Mouse (Mus musculus) macrophage (primary cell): ENCODE results near the gene Adipor2. TPM values are rescaled to one million over a fixed set of nuclear protein-coding genes. Genes with fewer than 3 reads are reported as not detected.
A peak's percentile ranks its signal among the peaks of the same experiment; 100 is the strongest.

ENCODE experiments used
- H3K27ac ChIP-seq: fragments of 350-480 bp; formaldehyde crosslinking; 2 replicates; pipeline ENCODE4 v1.9.0; 2021
- H3K36me3 ChIP-seq: fragments of 350-480 bp; formaldehyde crosslinking; 2 replicates; pipeline ENCODE4 v1.9.0; 2021; ENCODE audit errors: inconsistent target
- H3K4me3 ChIP-seq: fragments of 350-480 bp; formaldehyde crosslinking; 2 replicates; pipeline ENCODE4 v1.9.0; 2021; ENCODE audit errors: inconsistent target
- H3K79me2 ChIP-seq: fragments of 350-480 bp; formaldehyde crosslinking; 2 replicates; pipeline ENCODE4 v1.9.0; 2021; ENCODE audit errors: inconsistent target
- WGBS: methylation state at CpG from one replicate; pipeline ENCODE4 v1.1.7; 2026; ENCODE audit warnings: inconsistent platforms; ENCODE audit not compliant: missing documents; 5-methylcytosine and 5-hydroxymethylcytosine counted together
- polyA plus RNA-seq: library from polyadenylated mRNA; stranded (reverse); fragments of 250-400 nt; gene quantifications from 3 replicates; pipeline ENCODE4 v1.2.4, GENCODE M21; 2018; ENCODE audit warnings: inconsistent platforms

Gene Adipor2
- polyA plus RNA-seq, 1 experiment from 2014 or later, result 38.1 TPM

DNA sequence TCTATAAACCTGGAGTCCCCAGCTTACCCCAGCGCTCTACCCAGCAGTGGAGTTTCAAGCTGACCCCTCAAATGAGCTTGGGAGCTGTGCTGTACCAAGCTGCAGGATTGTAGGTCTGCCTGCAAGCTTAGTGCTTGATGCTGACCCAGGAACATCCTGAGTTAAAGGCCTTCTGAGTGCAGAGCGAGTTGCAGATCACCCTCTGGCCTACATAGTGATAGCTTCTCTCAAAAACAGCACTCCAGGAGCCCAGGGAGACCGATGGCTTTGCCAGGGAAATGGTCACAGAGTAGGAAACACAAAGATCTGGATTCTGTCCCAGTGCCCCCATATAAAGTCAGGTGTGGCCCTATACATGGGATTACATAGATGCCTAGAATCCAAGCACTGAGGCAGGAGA is 6.0 kb downstream of the Adipor2 start:
- WGBS, result 100% methylated on average over 3 of the region's 3 CpGs
- no peaks in the 10 kb centered on the region for H3K36me3 ChIP-seq
- H3K27ac ChIP-seq, result no peak overlapping the region
- no peak overlapping the region for H3K4me3 ChIP-seq
- no peaks in the 10 kb centered on the region for H3K79me2 ChIP-seq

DNA sequence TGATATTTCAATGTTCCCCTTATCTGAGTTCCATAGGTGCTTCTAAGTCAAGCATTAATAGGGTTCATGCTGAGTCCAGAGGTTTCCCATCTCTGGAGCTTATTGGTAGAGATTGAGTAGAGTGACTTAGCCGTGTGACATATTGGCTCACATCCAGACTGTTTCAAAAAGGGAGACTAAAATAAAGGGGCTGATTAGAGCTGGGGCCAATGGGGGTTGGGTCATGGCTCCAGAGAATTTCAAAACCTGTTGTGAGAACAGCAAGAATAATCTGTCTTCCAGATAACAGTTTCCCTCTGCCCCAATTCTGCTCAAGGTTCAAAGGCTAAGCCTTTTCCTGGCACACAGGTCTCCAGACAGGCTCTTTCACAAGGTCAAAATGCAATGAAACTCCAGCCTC is 7.7 kb downstream of the Adipor2 start:
- Histone ChIP-seq H3K36me3 (no peaks in the 10 kb centered on the region), H3K79me2 (no peaks in the 10 kb centered on the region), H3K4me3 (no peak overlapping the region), H3K27ac (no peak overlapping the region)
- 63% methylated on average over 1 of the region's 1 CpGs for WGBS

DNA sequence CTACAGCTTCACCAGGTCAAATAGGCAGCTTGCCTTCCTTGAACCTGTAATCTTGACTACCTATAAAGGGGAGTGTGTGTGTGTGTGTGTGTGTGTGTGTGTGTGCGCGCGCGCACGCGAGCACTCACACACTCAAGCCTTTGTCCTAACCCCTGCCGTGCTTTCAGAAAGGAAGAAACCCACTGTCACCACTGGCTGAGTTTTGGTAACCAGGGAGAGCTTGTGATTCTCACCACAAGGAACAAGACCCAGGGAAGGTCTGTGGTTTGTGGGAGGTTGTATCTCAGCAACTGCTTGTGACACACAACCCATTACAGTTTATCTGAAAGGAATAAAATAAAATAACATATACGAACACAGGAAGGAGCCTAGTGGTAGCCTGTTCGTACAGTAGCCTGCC is 8.9 kb downstream of the Adipor2 start:
- H3K36me3 ChIP-seq, result no peaks in the 10 kb centered on the region
- no peak overlapping the region for H3K4me3 ChIP-seq
- 23% methylated on average over 9 of the region's 9 CpGs for WGBS
- H3K27ac ChIP-seq, result no peak overlapping the region
- no peaks in the 10 kb centered on the region for H3K79me2 ChIP-seq

DNA sequence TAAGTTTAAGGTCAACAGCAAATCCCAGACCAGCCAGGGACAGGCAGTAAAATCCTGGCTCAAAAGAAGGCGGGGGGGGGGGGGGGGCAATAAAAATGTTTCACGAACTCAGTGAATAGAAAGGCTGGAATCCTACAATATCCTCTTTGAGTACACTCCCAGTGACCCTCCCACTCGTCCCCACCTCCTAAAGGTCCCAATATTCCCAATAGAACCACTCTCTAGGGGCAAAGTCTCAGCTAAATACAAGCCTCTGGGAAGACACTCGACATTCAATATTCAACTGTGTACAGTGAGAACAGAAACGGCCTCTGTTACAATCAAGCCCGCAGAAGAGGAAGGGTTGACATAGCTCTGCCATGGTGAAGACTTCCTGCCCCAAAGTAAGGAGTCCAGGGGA is 9.7 kb downstream of the Adipor2 start:
- H3K79me2 ChIP-seq, result no peaks in the 10 kb centered on the region
- no peak overlapping the region for H3K27ac ChIP-seq
- H3K36me3 ChIP-seq, result no peaks in the 10 kb centered on the region
- no peak overlapping the region for H3K4me3 ChIP-seq
- WGBS, result 34% methylated on average over 6 of the region's 6 CpGs

DNA sequence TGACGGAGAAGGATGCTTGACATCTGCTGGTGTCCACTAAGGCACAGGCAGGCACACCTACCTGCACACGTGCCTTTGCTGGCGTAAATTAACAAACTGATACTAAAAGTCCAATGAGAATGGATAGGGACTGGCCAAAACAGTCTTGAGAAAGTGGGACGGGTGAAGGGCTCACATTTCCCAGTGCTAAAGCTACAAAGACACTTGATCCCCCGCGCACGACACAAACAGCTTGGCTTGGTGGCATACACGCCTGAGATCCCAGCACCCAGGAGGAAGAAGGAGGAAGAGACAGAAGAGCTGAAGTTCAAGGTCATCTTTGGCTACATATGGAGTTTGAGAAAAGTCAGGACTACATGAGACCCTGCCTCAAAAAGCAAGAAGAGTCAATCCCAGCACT is 11.0 kb downstream of the Adipor2 start:
- 94% methylated on average over 8 of the region's 8 CpGs for WGBS

DNA sequence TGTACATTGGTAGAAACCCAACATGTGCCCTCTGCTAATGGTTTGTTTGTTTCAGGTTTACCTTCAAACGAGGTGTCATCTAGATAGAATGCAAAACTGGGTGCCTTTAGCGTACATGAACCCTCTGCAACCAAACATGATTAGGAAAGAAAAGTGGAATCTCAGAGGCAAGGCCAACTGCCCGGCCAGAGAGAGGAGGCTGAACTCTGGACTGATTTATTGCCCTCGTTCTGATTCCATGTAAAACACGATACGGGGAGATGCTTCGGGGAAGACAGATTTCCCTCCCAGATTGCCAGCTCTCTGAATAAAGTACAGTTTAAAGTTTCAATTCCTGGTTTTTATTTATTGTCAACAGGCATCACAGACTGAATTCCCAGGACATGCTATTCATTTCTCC is 12.2 kb downstream of the Adipor2 start:
- Histone ChIP-seq H3K27ac (no peak overlapping the region), H3K36me3 (no peaks in the 10 kb centered on the region), H3K4me3 (no peak overlapping the region), H3K79me2 (no peaks in the 10 kb centered on the region)
- WGBS, result 83% methylated on average over 7 of the region's 7 CpGs

More for the DNA sequence above, 11.0 kb downstream of the Adipor2 start:
- no peak overlapping the region for H3K4me3 ChIP-seq
- no peak overlapping the region for H3K27ac ChIP-seq
- no peaks in the 10 kb centered on the region for H3K79me2 ChIP-seq
- no peaks in the 10 kb centered on the region for H3K36me3 ChIP-seq

DNA sequence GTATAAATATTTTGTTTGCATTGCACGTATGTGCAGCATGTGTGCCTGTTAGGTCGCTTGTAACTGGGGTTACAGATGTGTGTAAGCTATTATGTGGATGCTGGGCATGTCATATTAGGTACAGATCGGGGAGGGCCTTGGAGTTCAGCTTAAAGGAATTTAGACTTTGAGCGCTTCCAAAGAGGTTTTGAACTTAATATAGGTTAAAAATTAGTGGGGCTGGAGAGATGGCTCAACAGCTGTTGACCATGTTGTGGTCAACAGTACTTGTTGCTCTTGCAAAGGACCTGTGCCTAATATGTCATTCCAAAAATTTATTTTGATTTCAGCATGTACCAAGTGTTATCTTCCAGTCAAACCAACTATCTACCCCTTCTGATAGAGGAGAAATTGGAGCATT is 12.7 kb downstream of the Adipor2 start:
- no peak overlapping the region for H3K4me3 ChIP-seq
- H3K27ac ChIP-seq, result no peak overlapping the region
- H3K36me3 ChIP-seq, result no peaks in the 10 kb centered on the region
- 92% methylated on average over 4 of the region's 4 CpGs for WGBS
- H3K79me2 ChIP-seq, result no peaks in the 10 kb centered on the region

DNA sequence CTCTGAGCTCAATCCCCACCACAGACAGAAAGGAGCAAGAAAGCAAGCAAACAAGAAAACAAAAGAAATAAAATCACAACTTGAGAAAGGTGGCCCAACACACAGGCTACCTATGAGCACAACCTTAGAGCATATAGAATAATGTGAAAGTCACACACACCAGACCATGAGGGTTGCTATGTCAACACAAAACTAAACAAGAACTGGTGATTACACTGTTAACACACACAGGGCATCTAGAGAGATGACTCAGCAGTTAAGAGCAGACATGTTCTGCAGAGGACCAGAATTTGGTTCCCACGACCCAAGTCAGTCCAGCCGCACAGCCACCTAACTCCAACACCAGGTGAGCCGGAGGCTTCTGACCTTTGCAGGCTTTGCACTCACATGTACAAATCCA is 14.5 kb downstream of the Adipor2 start:
- WGBS, result 59% methylated on average over 3 of the region's 3 CpGs

DNA sequence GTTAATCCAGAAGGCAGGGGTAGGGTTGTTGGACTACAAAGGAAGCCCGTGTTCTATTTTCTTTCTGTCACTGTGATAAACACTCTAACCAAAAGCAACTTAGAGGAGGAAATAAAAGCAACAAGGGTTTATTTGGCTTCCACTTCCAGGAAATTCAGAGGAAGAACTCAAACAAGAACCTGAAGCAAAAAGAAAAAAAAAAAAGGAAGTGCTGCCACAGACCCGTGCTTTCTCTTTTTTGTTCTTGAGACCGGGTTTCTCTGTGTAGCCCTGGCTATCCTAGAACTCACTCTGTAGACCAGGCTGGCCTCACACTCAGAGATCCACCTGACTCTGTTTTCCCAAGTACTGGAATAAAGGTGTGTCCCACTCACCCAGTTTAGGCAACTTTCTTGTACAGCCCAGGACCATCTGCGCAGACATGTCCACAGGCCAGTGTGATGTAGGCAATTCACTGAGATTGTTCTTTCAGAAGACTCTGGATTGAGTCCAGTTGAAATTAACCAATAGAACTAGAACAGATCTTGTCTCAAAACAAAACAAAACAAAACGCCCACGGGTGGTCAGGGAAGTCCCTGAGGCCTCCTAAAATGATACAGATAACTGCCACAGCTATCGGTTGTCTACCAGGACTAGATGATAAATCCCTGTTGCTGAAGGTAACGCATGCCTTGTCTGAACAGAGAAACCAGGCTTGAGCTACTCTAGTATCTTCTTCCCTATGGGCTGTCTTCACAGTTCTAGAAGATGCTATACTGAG is 15.8 kb downstream of the Adipor2 start:
- H3K36me3 ChIP-seq, result no peaks in the 10 kb centered on the region
- no peak overlapping the region for H3K27ac ChIP-seq
- H3K79me2 ChIP-seq, result no peaks in the 10 kb centered on the region
- WGBS, result 61% methylated on average over 8 of the region's 8 CpGs
- H3K4me3 ChIP-seq, result no peak overlapping the region

More for the DNA sequence above, 14.5 kb downstream of the Adipor2 start:
- Histone ChIP-seq H3K27ac (no peak overlapping the region), H3K79me2 (no peaks in the 10 kb centered on the region), H3K4me3 (no peak overlapping the region), H3K36me3 (no peaks in the 10 kb centered on the region)

DNA sequence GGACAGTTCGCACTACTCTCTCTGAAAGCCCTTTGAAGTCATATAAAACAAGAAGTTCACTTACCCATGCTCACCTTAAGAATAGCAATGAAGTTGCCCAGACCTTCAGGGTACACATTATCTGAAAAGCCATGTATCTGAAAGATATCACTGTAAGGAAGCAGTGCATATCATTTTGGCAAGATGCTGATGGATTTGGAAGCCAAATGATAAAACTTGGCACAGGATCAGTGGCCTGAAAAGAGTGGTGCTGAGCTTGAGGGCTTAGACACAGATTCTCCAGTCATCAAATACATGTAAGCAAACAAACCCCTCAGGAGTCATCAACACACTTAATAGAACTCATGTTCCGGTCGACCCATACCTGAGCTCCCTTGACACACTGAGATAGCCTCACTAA is 16.9 kb downstream of the Adipor2 start:
- 100% methylated on average over 3 of the region's 3 CpGs for WGBS
- Histone ChIP-seq H3K27ac (no peak overlapping the region), H3K79me2 (no peaks in the 10 kb centered on the region), H3K4me3 (no peak overlapping the region), H3K36me3 (no peaks in the 10 kb centered on the region)

DNA sequence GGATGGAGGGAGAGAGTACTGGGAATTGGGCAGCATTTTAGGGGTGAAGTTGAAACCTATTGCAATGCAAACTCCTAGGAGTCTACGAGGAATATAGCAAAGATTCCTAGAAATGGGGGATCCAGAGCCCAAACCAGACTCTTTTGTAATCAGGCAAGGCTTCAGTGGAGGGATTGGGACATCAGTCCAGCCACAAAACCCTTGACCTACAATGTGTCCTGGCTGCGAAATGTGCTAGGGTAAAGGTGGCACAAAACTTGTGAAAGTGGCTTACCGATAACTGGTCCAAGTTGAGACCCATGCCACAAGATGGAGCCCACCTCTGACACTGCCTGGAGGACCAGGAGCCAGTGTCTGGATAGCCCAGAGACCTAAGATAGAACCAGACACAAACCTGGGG is 18.1 kb downstream of the Adipor2 start:
- Histone ChIP-seq H3K27ac (no peak overlapping the region), H3K79me2 (no peaks in the 10 kb centered on the region)
- 66% methylated on average over 3 of the region's 3 CpGs for WGBS

DNA sequence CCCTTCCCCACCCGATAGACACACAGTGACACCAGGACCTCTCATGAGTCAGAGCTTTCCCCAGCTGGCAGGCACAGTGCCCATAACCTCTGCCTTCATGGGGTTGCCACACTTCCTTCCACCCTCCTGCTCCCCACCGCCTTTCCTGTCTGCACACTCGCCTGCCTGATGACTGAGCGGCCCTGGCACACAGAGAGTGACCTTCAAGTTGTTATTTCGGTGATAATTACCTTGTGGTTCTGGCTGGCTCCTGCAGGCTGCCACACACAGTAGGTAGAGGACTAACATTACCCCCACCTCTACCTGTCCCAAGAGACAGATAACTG is 21.2 kb downstream of the Adipor2 start:
- WGBS, result 0% methylated on average over 5 of the region's 5 CpGs
- Histone ChIP-seq H3K4me3 (no peak overlapping the region), H3K27ac (peak overlapping the region; percentile 88), H3K79me2 (no peaks in the 10 kb centered on the region), H3K36me3 (no peaks in the 10 kb centered on the region)

More for the DNA sequence above, 18.1 kb downstream of the Adipor2 start:
- H3K4me3 ChIP-seq, result no peak overlapping the region
- H3K36me3 ChIP-seq, result no peaks in the 10 kb centered on the region

DNA sequence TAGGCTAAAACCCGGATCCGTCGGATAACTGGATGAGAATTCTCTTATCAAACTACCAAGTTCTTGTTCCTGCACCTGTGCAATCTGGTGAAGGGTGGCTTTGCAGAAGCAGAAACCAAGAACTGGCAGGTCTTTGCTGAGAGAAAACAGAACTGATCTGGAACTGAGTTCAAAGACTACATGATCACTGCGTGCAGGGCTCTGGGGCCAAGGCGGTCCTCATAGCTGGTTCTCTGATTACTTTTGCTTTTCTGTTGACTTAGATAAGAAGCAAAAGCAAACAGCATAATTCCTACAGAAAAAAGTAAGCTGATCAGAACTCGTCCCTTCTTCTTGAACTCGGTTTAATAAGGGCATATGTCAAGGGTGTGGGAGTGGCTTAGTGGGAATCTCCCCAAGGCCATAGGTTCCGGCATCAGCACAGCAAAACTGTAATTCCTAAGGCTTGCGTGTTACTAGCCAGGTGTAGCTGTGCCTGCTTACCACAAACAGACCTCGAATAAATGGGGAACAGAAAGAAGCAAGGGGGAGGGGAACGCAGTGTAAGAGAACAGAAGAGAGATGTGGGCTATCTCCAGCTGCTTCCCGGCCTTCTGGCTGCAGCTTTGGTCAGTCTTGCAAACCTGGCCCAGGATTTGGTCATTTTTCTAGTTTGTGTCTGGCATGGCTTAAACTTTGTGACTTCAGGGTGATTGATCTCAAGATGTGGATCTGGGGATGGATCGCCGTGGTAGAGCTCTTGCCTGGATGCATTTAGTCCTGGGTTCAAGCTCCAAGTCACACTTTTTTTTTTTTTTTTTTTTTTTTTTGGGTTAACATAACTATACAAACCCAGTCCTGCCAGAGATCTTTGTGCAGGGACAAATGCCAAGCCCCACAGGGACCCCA is 21.8 kb downstream of the Adipor2 start:
- no peaks in the 10 kb centered on the region for H3K79me2 ChIP-seq
- H3K27ac ChIP-seq, result peak overlapping the region; percentile 88
- WGBS, result 17% methylated on average over 11 of the region's 14 CpGs
- H3K4me3 ChIP-seq, result no peak overlapping the region
- no peaks in the 10 kb centered on the region for H3K36me3 ChIP-seq

DNA sequence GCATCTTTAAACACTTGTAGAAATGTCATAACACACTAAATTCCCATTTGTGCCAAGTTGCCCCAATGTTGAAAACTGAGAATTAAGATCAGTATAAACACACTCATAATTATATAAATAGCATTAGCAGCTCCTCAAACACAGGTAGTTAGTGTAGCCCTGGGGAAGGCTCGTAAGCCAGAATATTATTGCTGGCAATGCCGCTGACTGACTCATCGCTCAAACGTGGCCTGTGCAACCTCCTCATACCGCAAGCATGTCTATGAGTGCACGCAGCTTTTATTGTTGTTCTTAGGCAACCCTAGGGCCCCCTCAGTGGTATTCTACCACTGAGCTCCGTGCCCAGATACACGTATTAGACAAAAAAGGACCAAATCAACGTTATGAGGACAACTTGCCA is 24.7 kb downstream of the Adipor2 start:
- Histone ChIP-seq H3K27ac (no peak overlapping the region), H3K79me2 (peaks cover 3% of the 10 kb centered on the region), H3K36me3 (no peaks in the 10 kb centered on the region), H3K4me3 (no peak overlapping the region)
- 70% methylated on average over 9 of the region's 9 CpGs for WGBS

DNA sequence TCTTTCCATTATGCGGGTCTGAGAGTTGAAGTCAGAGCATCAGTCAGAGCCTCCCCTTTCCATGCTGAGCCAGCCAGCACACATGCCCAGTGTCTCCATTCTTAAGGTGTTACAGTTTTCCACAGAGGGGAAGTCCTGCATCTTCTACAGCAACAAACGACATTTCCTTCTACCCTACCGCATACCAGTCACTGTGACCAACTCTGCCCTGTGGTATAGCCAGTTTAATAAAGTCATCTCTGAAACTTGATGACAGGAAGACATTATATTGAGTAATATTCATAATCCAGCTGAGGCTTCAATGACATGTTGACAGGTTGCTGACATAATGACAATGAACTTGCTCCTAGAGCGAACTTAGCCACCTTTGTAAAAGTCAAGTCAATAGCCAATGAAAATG is 26.8 kb downstream of the Adipor2 start:
- WGBS, result 56% methylated on average over 4 of the region's 4 CpGs
- Histone ChIP-seq H3K79me2 (peaks cover 24% of the 10 kb centered on the region), H3K36me3 (no peaks in the 10 kb centered on the region), H3K27ac (no peak overlapping the region), H3K4me3 (no peak overlapping the region)
